Mouse (Mus musculus): ENCODE measurements at regions not wholly inside any gene's neighbourhood (a gene's known extent, or its start where the extent isn't known, plus 50 kb on each side); places are given as distances from the start of the nearest gene placed in this dataset.

DNA sequence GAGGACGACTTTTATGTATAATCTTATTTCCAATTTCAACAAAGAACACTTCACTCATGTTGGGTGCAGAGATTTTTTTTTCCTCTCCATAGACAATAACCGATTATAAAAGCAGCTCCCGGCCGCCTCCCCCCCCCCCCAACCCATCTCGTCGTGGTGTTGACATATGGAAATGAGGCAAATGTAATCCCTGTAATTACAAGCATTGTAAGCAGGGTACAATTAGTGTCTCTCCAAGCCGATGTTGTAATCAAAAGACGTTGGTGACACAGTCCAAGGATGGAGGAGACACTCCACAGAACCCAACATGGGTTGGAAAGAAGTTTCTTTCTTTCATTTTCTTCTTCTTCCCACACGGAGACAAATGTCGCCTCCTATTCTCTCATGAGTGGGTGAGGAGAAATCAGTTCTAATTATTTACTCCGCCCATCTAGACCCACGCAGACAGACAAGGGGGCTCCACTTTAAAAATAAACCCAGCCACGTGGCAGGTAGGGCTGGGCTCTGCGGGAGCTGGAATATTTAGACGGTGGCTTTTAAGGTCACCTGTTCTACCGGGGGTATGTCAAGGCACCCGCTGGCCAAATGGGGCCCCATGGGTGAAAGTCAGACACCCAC is 110.0 kb downstream of the Gm26897 start:
- DNase-seq (ENCODE audit: low spot score) (no peak), ATAC-seq (replicated peaks; ENCODE audit: low FRiP score) (no peak)
- Histone ChIP-seq H3K4me3 (ENCODE audit: low read depth, low read length) (no peak overlapping the region), H3K27me3 (replicated peaks; ENCODE audit: control insufficient read depth, insufficient read depth, low read length) (no peaks in the 10 kb centered on the region; the same call in 1 of the 2 replicates), H3K27ac (ENCODE audit: low read depth, low read length) (no peak overlapping the region), H3K4me2 (no peak overlapping the region), H3K36me3 (ENCODE audit: control insufficient read depth, insufficient read depth, low read length) (no peaks in the 10 kb centered on the region), H3K9ac (ENCODE audit: low read depth, low read length) (no peak overlapping the region), H3K4me1 (replicated peaks; ENCODE audit: control insufficient read depth, insufficient read depth, low read length) (no peaks in the 10 kb centered on the region), H3K9me3 (ENCODE audit: control insufficient read depth, low read length) (no peaks in the 10 kb centered on the region)
- WGBS, result 51% methylated on average over 17 of the region's 17 CpGs

DNA sequence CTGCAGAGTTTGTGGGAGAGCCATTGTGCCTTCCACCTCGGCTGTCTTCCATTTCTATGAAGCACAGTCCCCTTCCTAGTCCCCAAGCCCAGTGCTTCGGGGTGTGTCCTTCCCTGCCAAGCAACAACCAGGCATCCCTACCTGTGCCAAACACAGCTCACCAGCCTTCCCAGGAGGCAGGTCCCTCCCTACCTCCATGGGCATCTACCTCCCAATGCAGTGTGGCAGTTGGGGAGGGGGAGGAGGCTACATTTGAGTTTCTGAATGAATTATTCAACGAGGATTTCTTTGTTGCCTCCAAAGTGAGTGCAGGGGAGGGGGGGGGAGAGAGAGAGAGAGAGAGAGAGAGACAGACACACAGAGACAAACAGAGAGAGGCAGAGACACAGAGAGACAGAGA is 110.8 kb downstream of the Gm26897 start:
- Histone ChIP-seq H3K4me2 (no peak overlapping the region), H3K27ac (ENCODE audit: low read depth, low read length) (no peak overlapping the region), H3K9me3 (ENCODE audit: control insufficient read depth, low read length) (no peaks in the 10 kb centered on the region), H3K4me1 (replicated peaks; ENCODE audit: control insufficient read depth, insufficient read depth, low read length) (no peaks in the 10 kb centered on the region), H3K27me3 (replicated peaks; ENCODE audit: control insufficient read depth, insufficient read depth, low read length) (no peaks in the 10 kb centered on the region; the same call in 1 of the 2 replicates), H3K9ac (ENCODE audit: low read depth, low read length) (no peak overlapping the region), H3K4me3 (ENCODE audit: low read depth, low read length) (no peak overlapping the region), H3K36me3 (ENCODE audit: control insufficient read depth, insufficient read depth, low read length) (no peaks in the 10 kb centered on the region)
- no peak for DNase-seq (ENCODE audit: low spot score)
- no peak for ATAC-seq (replicated peaks; ENCODE audit: low FRiP score)
- 49% methylated on average over 3 of the region's 3 CpGs for WGBS

DNA sequence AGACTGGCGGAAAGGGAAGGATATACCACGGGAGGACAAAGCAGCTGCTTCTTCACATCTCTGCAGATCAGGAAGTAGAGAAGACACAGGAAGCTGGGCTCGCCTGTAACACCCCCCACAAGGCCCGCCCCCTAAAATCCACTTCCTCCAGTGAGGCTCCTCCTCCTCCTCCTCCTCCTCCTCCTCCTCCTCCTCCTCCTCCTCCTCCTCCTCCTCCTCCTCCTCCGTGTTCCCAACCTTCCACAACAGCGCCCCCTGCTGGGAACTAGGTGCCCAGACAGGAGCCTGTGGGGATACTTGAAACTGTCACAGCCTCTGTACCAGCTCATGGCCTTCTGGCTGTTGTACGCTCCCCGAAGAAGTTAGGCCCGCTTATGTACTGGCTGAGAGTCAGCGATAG is 115.2 kb downstream of the Gm26897 start:
- Histone ChIP-seq H3K9ac (ENCODE audit: low read depth, low read length) (no peak overlapping the region), H3K4me3 (ENCODE audit: low read depth, low read length) (no peak overlapping the region), H3K9me3 (ENCODE audit: control insufficient read depth, low read length) (no peaks in the 10 kb centered on the region), H3K4me1 (replicated peaks; ENCODE audit: control insufficient read depth, insufficient read depth, low read length) (no peaks in the 10 kb centered on the region), H3K36me3 (ENCODE audit: control insufficient read depth, insufficient read depth, low read length) (no peaks in the 10 kb centered on the region), H3K4me2 (no peak overlapping the region), H3K27ac (ENCODE audit: low read depth, low read length) (no peak overlapping the region), H3K27me3 (replicated peaks; ENCODE audit: control insufficient read depth, insufficient read depth, low read length) (no peaks in the 10 kb centered on the region)
- no peak for ATAC-seq (replicated peaks; ENCODE audit: low FRiP score)
- 74% methylated on average over 8 of the region's 10 CpGs for WGBS
- DNase-seq (ENCODE audit: low spot score), result no peak

DNA sequence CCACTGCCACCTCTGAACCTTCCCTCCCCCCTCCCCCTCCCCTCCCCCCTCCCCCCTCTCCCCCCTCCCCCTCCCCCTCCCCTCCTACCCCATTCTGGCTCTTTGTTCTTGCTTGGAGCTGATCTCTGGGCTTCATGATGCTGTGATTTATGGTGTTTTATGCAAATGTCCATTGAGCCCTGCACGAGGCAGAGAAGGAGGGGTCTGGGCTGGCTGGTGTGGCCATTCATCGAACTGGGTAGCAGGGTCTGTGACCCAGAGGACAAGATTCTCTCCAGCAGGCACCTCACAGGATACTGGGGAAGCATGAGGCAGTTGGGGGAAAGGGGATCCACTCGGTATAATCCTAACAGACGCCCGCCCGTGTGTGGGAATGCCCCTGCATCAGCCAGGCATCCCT is 119.0 kb downstream of the Gm26897 start:
- no peaks in the 10 kb centered on the region for H3K4me1 ChIP-seq (replicated peaks; ENCODE audit: control insufficient read depth, insufficient read depth, low read length)
- H3K9ac ChIP-seq (ENCODE audit: low read depth, low read length), result no peak overlapping the region
- no peaks in the 10 kb centered on the region for H3K9me3 ChIP-seq (ENCODE audit: control insufficient read depth, low read length)
- no peak for DNase-seq (ENCODE audit: low spot score)
- 54% methylated on average over 6 of the region's 6 CpGs for WGBS
- ATAC-seq (replicated peaks; ENCODE audit: low FRiP score), result no peak
- H3K27ac ChIP-seq (ENCODE audit: low read depth, low read length), result no peak overlapping the region
- H3K4me2 ChIP-seq, result no peak overlapping the region
- no peak overlapping the region for H3K4me3 ChIP-seq (ENCODE audit: low read depth, low read length)
- H3K27me3 ChIP-seq (replicated peaks; ENCODE audit: control insufficient read depth, insufficient read depth, low read length), result no peaks in the 10 kb centered on the region
- H3K36me3 ChIP-seq (ENCODE audit: control insufficient read depth, insufficient read depth, low read length), result no peaks in the 10 kb centered on the region

DNA sequence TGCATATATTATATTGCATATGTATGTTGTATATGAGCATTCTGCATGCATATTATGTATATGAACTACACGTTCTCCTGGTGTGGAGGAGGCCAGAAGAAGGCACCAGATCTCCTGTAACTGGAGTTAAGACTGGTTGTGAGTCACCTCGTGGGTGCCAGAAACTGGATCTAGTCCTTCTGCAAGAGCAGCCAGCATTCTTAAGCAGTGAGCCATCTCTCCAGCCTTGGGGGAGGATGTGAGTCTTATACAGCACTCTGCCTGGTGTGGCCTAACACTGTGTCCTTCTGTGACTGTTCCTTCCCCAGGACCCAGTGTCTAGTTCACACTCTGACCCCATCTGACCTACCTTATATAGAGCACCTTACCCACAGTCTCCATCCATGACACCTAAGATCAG is 121.6 kb downstream of the Gm26897 start:
- Histone ChIP-seq H3K4me1 (replicated peaks; ENCODE audit: control insufficient read depth, insufficient read depth, low read length) (no peaks in the 10 kb centered on the region), H3K4me2 (no peak overlapping the region), H3K9me3 (ENCODE audit: control insufficient read depth, low read length) (no peaks in the 10 kb centered on the region), H3K36me3 (ENCODE audit: control insufficient read depth, insufficient read depth, low read length) (no peaks in the 10 kb centered on the region), H3K9ac (ENCODE audit: low read depth, low read length) (no peak overlapping the region), H3K27ac (ENCODE audit: low read depth, low read length) (no peak overlapping the region), H3K27me3 (replicated peaks; ENCODE audit: control insufficient read depth, insufficient read depth, low read length) (no peaks in the 10 kb centered on the region), H3K4me3 (ENCODE audit: low read depth, low read length) (no peak overlapping the region)
- no peak for ATAC-seq (replicated peaks; ENCODE audit: low FRiP score)
- DNase-seq (ENCODE audit: low spot score), result no peak
- WGBS, result 54% methylated on average over 2 of the region's 2 CpGs

GRCm38 (mm10) chr5:111857200-111857599 is 123.5 kb downstream of the Gm26897 start:
- Histone ChIP-seq H3K27me3 (replicated peaks; ENCODE audit: control insufficient read depth, insufficient read depth, low read length) (no peaks in the 10 kb centered on the region), H3K4me2 (no peak overlapping the region), H3K36me3 (ENCODE audit: control insufficient read depth, insufficient read depth, low read length) (no peaks in the 10 kb centered on the region), H3K9ac (ENCODE audit: low read depth, low read length) (no peak overlapping the region), H3K9me3 (ENCODE audit: control insufficient read depth, low read length) (no peaks in the 10 kb centered on the region), H3K4me1 (replicated peaks; ENCODE audit: control insufficient read depth, insufficient read depth, low read length) (no peaks in the 10 kb centered on the region), H3K4me3 (ENCODE audit: low read depth, low read length) (no peak overlapping the region), H3K27ac (ENCODE audit: low read depth, low read length) (no peak overlapping the region)
- DNase-seq (ENCODE audit: low spot score) (no peak), ATAC-seq (replicated peaks; ENCODE audit: low FRiP score) (no peak)
- WGBS, result 87% methylated on average over 7 of the region's 7 CpGs

DNA sequence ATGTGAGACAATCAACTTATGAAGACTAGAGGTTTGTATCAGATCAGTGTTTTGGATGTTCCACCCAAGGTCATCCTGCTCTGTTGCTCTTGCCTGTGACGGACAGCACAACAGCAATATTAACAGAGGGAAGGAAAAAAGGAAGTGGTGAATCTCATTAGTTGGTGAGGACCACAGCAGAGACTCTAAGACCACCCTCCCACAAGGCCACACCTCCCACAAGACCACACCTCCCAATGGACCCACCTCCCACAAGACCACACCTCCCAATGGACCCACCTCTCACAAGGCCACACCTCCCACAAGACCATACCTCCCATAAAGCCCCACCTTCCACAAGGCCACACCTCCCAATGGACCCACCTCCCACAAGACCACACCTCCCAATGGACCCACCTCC is 126.7 kb downstream of the Gm26897 start:
- ATAC-seq (replicated peaks; ENCODE audit: low FRiP score), result no peak

GRCm38 (mm10) chr5:111862331-111862730 is 128.6 kb downstream of the Gm26897 start:
- DNase-seq (ENCODE audit: low spot score), result no peak
- Histone ChIP-seq H3K9me3 (ENCODE audit: control insufficient read depth, low read length) (no peaks in the 10 kb centered on the region), H3K27me3 (replicated peaks; ENCODE audit: control insufficient read depth, insufficient read depth, low read length) (no peaks in the 10 kb centered on the region), H3K36me3 (ENCODE audit: control insufficient read depth, insufficient read depth, low read length) (no peaks in the 10 kb centered on the region), H3K9ac (ENCODE audit: low read depth, low read length) (no peak overlapping the region), H3K4me3 (ENCODE audit: low read depth, low read length) (no peak overlapping the region), H3K4me1 (replicated peaks; ENCODE audit: control insufficient read depth, insufficient read depth, low read length) (no peaks in the 10 kb centered on the region), H3K27ac (ENCODE audit: low read depth, low read length) (no peak overlapping the region), H3K4me2 (no peak overlapping the region)
- no peak for ATAC-seq (replicated peaks; ENCODE audit: low FRiP score)
- 89% methylated on average over 4 of the region's 4 CpGs for WGBS

More for the DNA sequence above, 126.7 kb downstream of the Gm26897 start:
- H3K27ac ChIP-seq (ENCODE audit: low read depth, low read length), result no peak overlapping the region
- H3K4me1 ChIP-seq (replicated peaks; ENCODE audit: control insufficient read depth, insufficient read depth, low read length), result no peaks in the 10 kb centered on the region
- no peaks in the 10 kb centered on the region for H3K9me3 ChIP-seq (ENCODE audit: control insufficient read depth, low read length)
- WGBS, result 80% methylated on average over 1 of the region's 1 CpGs
- H3K27me3 ChIP-seq (replicated peaks; ENCODE audit: control insufficient read depth, insufficient read depth, low read length), result no peaks in the 10 kb centered on the region
- H3K36me3 ChIP-seq (ENCODE audit: control insufficient read depth, insufficient read depth, low read length), result no peaks in the 10 kb centered on the region
- no peak overlapping the region for H3K4me2 ChIP-seq
- no peak overlapping the region for H3K9ac ChIP-seq (ENCODE audit: low read depth, low read length)
- DNase-seq (ENCODE audit: low spot score), result no peak
- no peak overlapping the region for H3K4me3 ChIP-seq (ENCODE audit: low read depth, low read length)

GRCm38 (mm10) chr5:111863922-111864321 is 130.2 kb downstream of the Gm26897 start:
- WGBS, result 43% methylated on average over 7 of the region's 7 CpGs
- ATAC-seq (replicated peaks; ENCODE audit: low FRiP score) (no peak), DNase-seq (ENCODE audit: low spot score) (no peak)
- Histone ChIP-seq H3K36me3 (ENCODE audit: control insufficient read depth, insufficient read depth, low read length) (no peaks in the 10 kb centered on the region), H3K27ac (ENCODE audit: low read depth, low read length) (no peak overlapping the region), H3K4me3 (ENCODE audit: low read depth, low read length) (no peak overlapping the region), H3K9ac (ENCODE audit: low read depth, low read length) (no peak overlapping the region), H3K9me3 (ENCODE audit: control insufficient read depth, low read length) (no peaks in the 10 kb centered on the region), H3K4me1 (replicated peaks; ENCODE audit: control insufficient read depth, insufficient read depth, low read length) (no peaks in the 10 kb centered on the region), H3K4me2 (no peak overlapping the region), H3K27me3 (replicated peaks; ENCODE audit: control insufficient read depth, insufficient read depth, low read length) (no peaks in the 10 kb centered on the region)

Data from liver, embryonic 11.5 days (tissue).